In genomic region chr19:37656441-37656840, GRCm38 (mm10) we compare ENCODE assay signal across 18 mouse cellular contexts. TPM values are rescaled to one million over a fixed set of nuclear protein-coding genes. Genes with fewer than 3 reads are reported as not detected.
A peak's percentile ranks its signal among the peaks of the same experiment; 100 is the strongest.
DNase-seq lines count a peak whose midpoint lies in the region; ATAC-seq and TF ChIP-seq lines count a peak whose summit lies in the region.
"Had no signal": no experiment of that assay in that cellular context is flagged by ENCODE, and none has a peak within 500 bp of the region (broad histone marks: within the 10 kb centered on the region; RNA-seq: fewer than 3 reads in every experiment).

No protein-coding gene starts in this region.

- 1% methylated on average over 9 of the region's 9 CpGs for WGBS in forebrain, embryonic 10.5 days
- WGBS in forebrain, embryonic 13.5 days = 4% methylated on average over 9 of the region's 9 CpGs
- 40% methylated on average over 9 of the region's 9 CpGs for WGBS in kidney, adult 2 months
- WGBS in kidney, embryonic 16.5 days = 12% methylated on average over 9 of the region's 9 CpGs
- WGBS in embryonic facial prominence, embryonic 11.5 days = 4% methylated on average over 9 of the region's 9 CpGs
- WGBS in midbrain, embryonic 13.5 days = 2% methylated on average over 9 of the region's 9 CpGs

- TF ChIP-seq CTCF in kidney, adult 2 months (conservative IDR thresholded peaks at IDR 0.05; ENCODE audit: insufficient read depth, insufficient read length, low read depth, low read length) = no peak

- no peak overlapping the region for H3K4me3 ChIP-seq in forebrain, embryonic 10.5 days
- H3K4me3 ChIP-seq in forebrain, embryonic 13.5 days = no peak overlapping the region
- no peak overlapping the region for H3K4me3 ChIP-seq in kidney, adult 2 months (ENCODE audit: insufficient read depth, low read depth, low read length)
- H3K4me3 ChIP-seq in kidney, embryonic 16.5 days (ENCODE audit: low read length) = no peak overlapping the region
- no peak overlapping the region for H3K4me3 ChIP-seq in embryonic facial prominence, embryonic 11.5 days (ENCODE audit: low read depth, low read length)
- no peak overlapping the region for H3K4me3 ChIP-seq in midbrain, embryonic 13.5 days (replicated peaks)
- H3K4me3 ChIP-seq: heart, embryonic 13.5 days; intestine, embryonic 15.5 days; liver, embryonic 13.5 days; megakaryocyte, embryonic 14.5 days had no signal

- H3K27me3 ChIP-seq in forebrain, embryonic 10.5 days (ENCODE audit: poor library complexity, severe bottlenecking) = peaks cover 75% of the 10 kb centered on the region
- H3K27me3 ChIP-seq in forebrain, embryonic 13.5 days = no peaks in the 10 kb centered on the region
- no peaks in the 10 kb centered on the region for H3K27me3 ChIP-seq in kidney, adult 2 months (replicated peaks; ENCODE audit: control insufficient read depth, insufficient read depth, low read length)
- no peaks in the 10 kb centered on the region for H3K27me3 ChIP-seq in kidney, embryonic 16.5 days (ENCODE audit: insufficient read depth, low read length)
- H3K27me3 ChIP-seq in embryonic facial prominence, embryonic 11.5 days (ENCODE audit: control insufficient read depth, insufficient read depth, low read length) = no peaks in the 10 kb centered on the region
- H3K27me3 ChIP-seq in midbrain, embryonic 13.5 days = peaks cover 24% of the 10 kb centered on the region
- H3K27me3 ChIP-seq: heart, embryonic 13.5 days; intestine, embryonic 15.5 days; liver, embryonic 13.5 days; megakaryocyte, embryonic 14.5 days had no signal

- H3K9me3 ChIP-seq in forebrain, embryonic 10.5 days = no peaks in the 10 kb centered on the region
- no peaks in the 10 kb centered on the region for H3K9me3 ChIP-seq in forebrain, embryonic 13.5 days (replicated peaks)
- no peaks in the 10 kb centered on the region for H3K9me3 ChIP-seq in kidney, embryonic 16.5 days (ENCODE audit: low read length)
- no peaks in the 10 kb centered on the region for H3K9me3 ChIP-seq in embryonic facial prominence, embryonic 11.5 days (replicated peaks; ENCODE audit: control insufficient read depth, low read length)
- H3K9me3 ChIP-seq in midbrain, embryonic 13.5 days = no peaks in the 10 kb centered on the region
- H3K9me3 ChIP-seq: heart, embryonic 13.5 days; intestine, embryonic 15.5 days; liver, embryonic 13.5 days; megakaryocyte, embryonic 14.5 days had no signal

- no peak overlapping the region for H3K27ac ChIP-seq in forebrain, embryonic 10.5 days
- H3K27ac ChIP-seq in forebrain, embryonic 13.5 days = no peak overlapping the region
- H3K27ac ChIP-seq in kidney, adult 2 months (ENCODE audit: insufficient read depth, low read depth, low read length) = no peak overlapping the region
- no peak overlapping the region for H3K27ac ChIP-seq in kidney, embryonic 16.5 days (ENCODE audit: low read length)
- no peak overlapping the region for H3K27ac ChIP-seq in embryonic facial prominence, embryonic 11.5 days (replicated peaks; ENCODE audit: low read depth, low read length)
- no peak overlapping the region for H3K27ac ChIP-seq in midbrain, embryonic 13.5 days
- H3K27ac ChIP-seq: heart, embryonic 13.5 days; intestine, embryonic 15.5 days; liver, embryonic 13.5 days had no signal

- TF ChIP-seq POLR2A in kidney, adult 2 months (IDR thresholded peaks at IDR 0.05; ENCODE audit: low read depth, low read length) = no peak

- peaks cover 47% of the 10 kb centered on the region for H3K4me1 ChIP-seq in forebrain, embryonic 10.5 days
- peaks cover 7% of the 10 kb centered on the region; the same call in 1 of the 2 replicates for H3K4me1 ChIP-seq in forebrain, embryonic 13.5 days
- H3K4me1 ChIP-seq in kidney, adult 2 months (ENCODE audit: control insufficient read depth, insufficient read depth, low read length) = no peaks in the 10 kb centered on the region
- H3K4me1 ChIP-seq in kidney, embryonic 16.5 days (ENCODE audit: insufficient read depth, low read length) = no peaks in the 10 kb centered on the region
- peaks cover 5% of the 10 kb centered on the region for H3K4me1 ChIP-seq in embryonic facial prominence, embryonic 11.5 days (ENCODE audit: control insufficient read depth, insufficient read depth, low read length)
- H3K4me1 ChIP-seq in midbrain, embryonic 13.5 days (replicated peaks) = peaks cover 17% of the 10 kb centered on the region
- H3K4me1 ChIP-seq: intestine, embryonic 15.5 days had no signal

- no peak overlapping the region for H3K9ac ChIP-seq in forebrain, embryonic 13.5 days
- H3K9ac ChIP-seq in kidney, embryonic 16.5 days (replicated peaks; ENCODE audit: low read length) = no peak overlapping the region
- no peak overlapping the region for H3K9ac ChIP-seq in embryonic facial prominence, embryonic 11.5 days (replicated peaks; ENCODE audit: low read length)
- H3K9ac ChIP-seq in midbrain, embryonic 13.5 days (replicated peaks) = no peak overlapping the region
- H3K9ac ChIP-seq: heart, embryonic 13.5 days; intestine, embryonic 15.5 days; liver, embryonic 13.5 days had no signal

- no peaks in the 10 kb centered on the region for H3K36me3 ChIP-seq in forebrain, embryonic 10.5 days (replicated peaks)
- no peaks in the 10 kb centered on the region for H3K36me3 ChIP-seq in forebrain, embryonic 13.5 days (ENCODE audit: poor library complexity, severe bottlenecking)
- 0 out of 2 replicates have a peak, but pooled peaks cover 1% of the 10 kb centered on the region for H3K36me3 ChIP-seq in kidney, adult 2 months (ENCODE audit: control insufficient read depth, insufficient read depth, low read length)
- H3K36me3 ChIP-seq in kidney, embryonic 16.5 days (ENCODE audit: insufficient read depth, low read length) = no peaks in the 10 kb centered on the region
- no peaks in the 10 kb centered on the region for H3K36me3 ChIP-seq in embryonic facial prominence, embryonic 11.5 days (replicated peaks; ENCODE audit: control insufficient read depth, insufficient read depth, low read depth, low read length)
- no peaks in the 10 kb centered on the region for H3K36me3 ChIP-seq in midbrain, embryonic 13.5 days
- H3K36me3 ChIP-seq: heart, embryonic 13.5 days; intestine, embryonic 15.5 days had no signal

- H3K4me2 ChIP-seq in forebrain, embryonic 13.5 days = no peak overlapping the region
- H3K4me2 ChIP-seq in kidney, embryonic 16.5 days (replicated peaks; ENCODE audit: low read depth, low read length) = no peak overlapping the region
- H3K4me2 ChIP-seq in embryonic facial prominence, embryonic 11.5 days (ENCODE audit: low read depth, low read length) = no peak overlapping the region
- 0 out of 2 replicates have a peak overlapping the region, but pooled peaks have one; percentile 13 for H3K4me2 ChIP-seq in midbrain, embryonic 13.5 days (replicated peaks)
- H3K4me2 ChIP-seq: heart, embryonic 13.5 days; intestine, embryonic 15.5 days; liver, embryonic 13.5 days had no signal

- DNase-seq in forebrain, embryonic 10.5 days (ENCODE audit: extremely low spot score, low spot score) = peak; percentile 28
- DNase-seq in kidney, adult 2 months = peak; percentile 86
- DNase-seq in embryonic facial prominence, embryonic 11.5 days (ENCODE audit: low spot score) = peak; percentile 42
- DNase-seq in right cerebral cortex, adult 18-20 months = no peak
- DNase-seq in lung, postnatal 36 days = no peak
- DNase-seq: adrenal gland, postnatal 10 days; cerebellum, adult 8-10 months; gastrocnemius, postnatal 36 days; left cerebral cortex, postnatal 4 days; liver, embryonic 13.5 days; thymus, adult 18-20 months had no signal

- no peak for ATAC-seq in forebrain, embryonic 13.5 days
- ATAC-seq in kidney, embryonic 16.5 days (ENCODE audit: low FRiP score, low TSS enrichment) = no peak
- ATAC-seq in embryonic facial prominence, embryonic 11.5 days (replicated peaks; ENCODE audit: insufficient number of reproducible peaks, low FRiP score, low TSS enrichment, low read depth) = no peak
- peak; percentile 43; the same call in 1 of the 2 replicates for ATAC-seq in midbrain, embryonic 13.5 days
- ATAC-seq: intestine, embryonic 15.5 days; lung, postnatal 0 days had no signal

RNA-seq across cellular contexts. Expression of gene Cyp26c1, which starts 28.9 kb away (rescaled TPM):
- 0.20 and 0.31 TPM in 2 replicates for polyA plus RNA-seq in forebrain, embryonic 10.5 days (2016; fragmentation: Nextera tagmentation; extraction: Ambion mirVana)
- not detected in 2 replicates for polyA plus RNA-seq in forebrain, embryonic 13.5 days (2015; fragmentation: Nextera tagmentation; extraction: Ambion mirVana)
- 0.05 and 0.22 TPM in 2 replicates for polyA plus RNA-seq in kidney, adult 2 months (2012; rRNA removed)
- polyA plus RNA-seq in kidney, embryonic 16.5 days (2015; fragmentation: Nextera tagmentation; extraction: Ambion mirVana) = 0.11 and 0.13 TPM in 2 replicates
- 2.6 and 3.3 TPM in 2 replicates for polyA plus RNA-seq in embryonic facial prominence, embryonic 11.5 days (2014; fragmentation: Nextera tagmentation; extraction: Ambion mirVana)
- polyA plus RNA-seq in midbrain, embryonic 13.5 days (2015; fragmentation: Nextera tagmentation; extraction: Ambion mirVana) = not detected in 2 replicates
- polyA plus RNA-seq: heart, embryonic 13.5 days; intestine, embryonic 15.5 days; liver, embryonic 13.5 days; lung, postnatal 0 days had no signal

RNA-seq across cellular contexts. Expression of gene Cyp26a1, which starts 41.2 kb away (rescaled TPM):
- polyA plus RNA-seq in forebrain, embryonic 10.5 days (2016; fragmentation: Nextera tagmentation; extraction: Ambion mirVana) = 8.3 and 9.8 TPM in 2 replicates
- 0.15 TPM in 1 of 2 replicates, not detected in the other for polyA plus RNA-seq in forebrain, embryonic 13.5 days (2015; fragmentation: Nextera tagmentation; extraction: Ambion mirVana)
- polyA plus RNA-seq in kidney, adult 2 months (2012; rRNA removed) = 0.33 and 0.54 TPM in 2 replicates
- 1.8 and 3.1 TPM in 2 replicates for polyA plus RNA-seq in kidney, embryonic 16.5 days (2015; fragmentation: Nextera tagmentation; extraction: Ambion mirVana)
- polyA plus RNA-seq in embryonic facial prominence, embryonic 11.5 days (2014; fragmentation: Nextera tagmentation; extraction: Ambion mirVana) = 16.4 and 20.6 TPM in 2 replicates
- not detected in 2 replicates for polyA plus RNA-seq in midbrain, embryonic 13.5 days (2015; fragmentation: Nextera tagmentation; extraction: Ambion mirVana)

Comparison
In these comparisons a context has a peak if more than half of its experiments do, and no peak if none do; other contexts are left out.
1. DNase-seq: peak in forebrain, embryonic 10.5 days (single experiment), kidney, adult 2 months (single experiment) and embryonic facial prominence, embryonic 11.5 days (single experiment); none in right cerebral cortex, adult 18-20 months (single experiment) and lung, postnatal 36 days (single experiment).